Mouse (Mus musculus): ENCODE measurements around the gene Hdac9. TPM values are rescaled to one million over a fixed set of nuclear protein-coding genes. Genes with fewer than 3 reads are reported as not detected.
A peak's percentile ranks its signal among the peaks of the same experiment; 100 is the strongest.

The Hdac9 gene
- polyA plus RNA-seq, 1 experiment from 2014 or later = 9.8 TPM

DNA sequence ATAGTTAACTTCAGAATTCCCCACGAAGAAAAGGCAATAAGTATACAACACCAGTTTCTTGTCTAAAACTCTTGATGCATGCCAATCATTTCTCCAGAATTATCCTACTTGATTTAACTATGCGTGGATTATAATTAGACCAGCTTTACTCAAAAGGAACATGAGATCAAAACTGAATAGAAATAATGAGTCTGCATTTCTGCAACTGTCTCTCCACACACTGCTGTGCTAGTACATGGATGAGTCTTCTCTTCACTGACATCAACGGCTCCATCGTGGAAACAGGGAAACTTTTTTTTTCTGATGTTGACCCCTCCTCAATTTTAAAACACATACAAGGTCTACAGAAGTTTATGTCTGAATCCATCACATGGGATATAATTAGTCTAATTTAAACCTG lies 334.4 kb downstream of the Hdac9 start:
- WGBS = 84% methylated on average over 4 of the region's 4 CpGs
- DNase-seq (ENCODE audit: low spot score) (no peak), ATAC-seq (ENCODE audit: low read depth) (no peak)

DNA sequence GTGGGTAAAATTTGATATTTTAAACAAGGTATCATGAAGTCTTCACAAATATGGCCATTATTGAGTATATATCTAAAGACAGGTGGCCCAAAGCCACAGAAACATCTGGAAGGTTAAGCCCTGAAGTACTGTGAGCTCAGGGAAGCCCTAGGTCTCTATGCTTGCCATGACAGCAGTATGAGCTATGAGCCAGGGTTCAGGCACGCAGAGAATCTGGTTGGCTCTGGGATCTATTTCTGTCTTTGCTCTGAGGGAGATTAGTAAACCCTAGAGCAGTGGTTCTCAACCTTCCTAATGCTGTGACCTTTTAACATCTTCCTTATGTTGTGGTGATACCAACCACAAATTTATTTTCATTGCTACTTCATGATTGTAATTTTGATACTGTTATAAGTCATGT lies 337.7 kb downstream of the Hdac9 start:
- no peaks in the 10 kb centered on the region for H3K9me3 ChIP-seq (ENCODE audit: control insufficient read depth, low read length)
- H3K4me3 ChIP-seq (ENCODE audit: low read depth, low read length) = no peak overlapping the region
- no peak overlapping the region for H3K4me2 ChIP-seq (ENCODE audit: low read depth, low read length)
- no peaks in the 10 kb centered on the region for H3K27me3 ChIP-seq (replicated peaks; ENCODE audit: control insufficient read depth, insufficient read depth, low read length)
- H3K36me3 ChIP-seq (ENCODE audit: control insufficient read depth, insufficient read depth, low read length) = no peaks in the 10 kb centered on the region
- 80% methylated on average over 1 of the region's 1 CpGs for WGBS
- no peak for ATAC-seq (ENCODE audit: low read depth)
- no peak for DNase-seq (ENCODE audit: low spot score)
- H3K9ac ChIP-seq (ENCODE audit: low read depth, low read length) = no peak overlapping the region
- H3K27ac ChIP-seq (replicated peaks; ENCODE audit: low read depth, low read length) = no peak overlapping the region
- H3K4me1 ChIP-seq (ENCODE audit: control insufficient read depth, insufficient read depth, low read length) = no peaks in the 10 kb centered on the region

More for the DNA sequence above, 334.4 kb downstream of the Hdac9 start:
- Histone ChIP-seq H3K27me3 (replicated peaks; ENCODE audit: control insufficient read depth, insufficient read depth, low read length) (no peaks in the 10 kb centered on the region), H3K9me3 (ENCODE audit: control insufficient read depth, low read length) (no peaks in the 10 kb centered on the region), H3K36me3 (ENCODE audit: control insufficient read depth, insufficient read depth, low read length) (no peaks in the 10 kb centered on the region), H3K27ac (replicated peaks; ENCODE audit: low read depth, low read length) (no peak overlapping the region), H3K4me3 (ENCODE audit: low read depth, low read length) (no peak overlapping the region), H3K4me1 (ENCODE audit: control insufficient read depth, insufficient read depth, low read length) (no peaks in the 10 kb centered on the region), H3K4me2 (ENCODE audit: low read depth, low read length) (no peak overlapping the region), H3K9ac (ENCODE audit: low read depth, low read length) (no peak overlapping the region)

DNA sequence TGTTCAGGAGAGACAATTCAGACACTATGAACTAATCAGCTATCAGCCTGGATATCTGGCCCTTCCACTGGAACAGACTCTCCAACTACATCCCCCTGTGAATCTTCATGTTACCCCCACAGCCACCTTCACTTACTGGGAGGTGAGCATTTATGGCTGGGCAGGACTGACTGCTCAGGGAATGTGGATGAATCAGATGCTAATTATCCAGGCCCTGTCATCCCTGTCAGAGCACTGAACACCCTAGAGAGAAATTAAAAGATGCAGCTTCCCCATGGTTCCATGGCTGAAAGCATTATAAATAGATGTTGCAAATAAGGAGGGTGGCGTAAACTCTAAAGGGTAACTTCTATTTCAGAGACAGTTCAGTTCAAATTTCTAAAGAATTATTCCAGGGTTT lies 345.8 kb downstream of the Hdac9 start:
- no peaks in the 10 kb centered on the region for H3K27me3 ChIP-seq (replicated peaks; ENCODE audit: control insufficient read depth, insufficient read depth, low read length)
- no peaks in the 10 kb centered on the region for H3K36me3 ChIP-seq (ENCODE audit: control insufficient read depth, insufficient read depth, low read length)
- no peaks in the 10 kb centered on the region for H3K9me3 ChIP-seq (ENCODE audit: control insufficient read depth, low read length)
- no peak overlapping the region for H3K4me2 ChIP-seq (ENCODE audit: low read depth, low read length)
- no peak overlapping the region for H3K27ac ChIP-seq (replicated peaks; ENCODE audit: low read depth, low read length)
- H3K4me1 ChIP-seq (ENCODE audit: control insufficient read depth, insufficient read depth, low read length) = no peaks in the 10 kb centered on the region
- ATAC-seq (ENCODE audit: low read depth) = no peak
- H3K9ac ChIP-seq (ENCODE audit: low read depth, low read length) = no peak overlapping the region
- 82% methylated on average over 1 of the region's 1 CpGs for WGBS
- H3K4me3 ChIP-seq (ENCODE audit: low read depth, low read length) = no peak overlapping the region
- no peak for DNase-seq (ENCODE audit: low spot score)

DNA sequence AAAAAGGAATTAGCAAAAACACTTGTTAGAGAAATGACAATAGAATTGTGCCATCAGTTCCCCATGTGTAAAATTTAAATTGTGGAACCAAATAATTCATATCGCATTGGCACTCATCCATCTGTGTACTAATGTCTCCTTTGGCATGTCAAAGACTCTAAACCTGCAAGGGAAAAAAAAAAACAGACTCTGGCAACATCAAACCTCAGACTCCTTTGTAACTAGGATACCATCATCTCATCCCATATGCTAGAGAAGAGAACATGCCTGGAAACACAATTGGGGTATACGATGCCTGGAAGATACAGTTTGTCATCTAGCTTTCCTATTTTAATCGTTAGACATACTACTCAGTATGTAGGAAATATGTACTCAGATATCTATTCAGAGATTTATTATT lies 347.4 kb downstream of the Hdac9 start:
- Histone ChIP-seq H3K9ac (ENCODE audit: low read depth, low read length) (no peak overlapping the region), H3K9me3 (ENCODE audit: control insufficient read depth, low read length) (no peaks in the 10 kb centered on the region), H3K27me3 (replicated peaks; ENCODE audit: control insufficient read depth, insufficient read depth, low read length) (no peaks in the 10 kb centered on the region), H3K27ac (replicated peaks; ENCODE audit: low read depth, low read length) (no peak overlapping the region), H3K36me3 (ENCODE audit: control insufficient read depth, insufficient read depth, low read length) (no peaks in the 10 kb centered on the region), H3K4me3 (ENCODE audit: low read depth, low read length) (no peak overlapping the region), H3K4me1 (ENCODE audit: control insufficient read depth, insufficient read depth, low read length) (no peaks in the 10 kb centered on the region), H3K4me2 (ENCODE audit: low read depth, low read length) (no peak overlapping the region)
- DNase-seq (ENCODE audit: low spot score) (no peak), ATAC-seq (ENCODE audit: low read depth) (no peak)
- 94% methylated on average over 3 of the region's 3 CpGs for WGBS

DNA sequence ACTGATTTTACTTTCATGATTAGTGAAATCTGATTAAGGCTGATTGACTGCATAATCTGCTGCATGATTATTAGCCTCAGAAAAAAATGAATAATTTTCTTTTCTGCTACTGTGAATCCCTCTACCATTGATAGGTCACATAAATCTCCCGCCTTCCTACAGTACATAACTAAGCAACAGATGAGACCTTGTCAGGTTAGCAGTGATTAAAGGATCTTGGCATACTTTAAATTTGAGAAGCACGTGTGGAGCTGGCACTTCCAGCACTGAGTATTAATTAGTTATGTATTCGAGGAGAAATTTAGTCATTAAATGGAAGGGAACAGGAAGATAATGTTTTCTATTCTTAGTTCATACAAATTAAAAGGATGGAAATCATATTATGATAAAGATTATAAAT lies 347.8 kb downstream of the Hdac9 start:
- no peak overlapping the region for H3K27ac ChIP-seq (replicated peaks; ENCODE audit: low read depth, low read length)
- no peaks in the 10 kb centered on the region for H3K27me3 ChIP-seq (replicated peaks; ENCODE audit: control insufficient read depth, insufficient read depth, low read length)
- no peaks in the 10 kb centered on the region for H3K4me1 ChIP-seq (ENCODE audit: control insufficient read depth, insufficient read depth, low read length)
- DNase-seq (ENCODE audit: low spot score) (no peak), ATAC-seq (ENCODE audit: low read depth) (no peak)
- WGBS = 79% methylated on average over 3 of the region's 3 CpGs
- H3K36me3 ChIP-seq (ENCODE audit: control insufficient read depth, insufficient read depth, low read length) = no peaks in the 10 kb centered on the region
- no peak overlapping the region for H3K9ac ChIP-seq (ENCODE audit: low read depth, low read length)
- H3K4me3 ChIP-seq (ENCODE audit: low read depth, low read length) = no peak overlapping the region
- H3K4me2 ChIP-seq (ENCODE audit: low read depth, low read length) = no peak overlapping the region
- H3K9me3 ChIP-seq (ENCODE audit: control insufficient read depth, low read length) = no peaks in the 10 kb centered on the region

DNA sequence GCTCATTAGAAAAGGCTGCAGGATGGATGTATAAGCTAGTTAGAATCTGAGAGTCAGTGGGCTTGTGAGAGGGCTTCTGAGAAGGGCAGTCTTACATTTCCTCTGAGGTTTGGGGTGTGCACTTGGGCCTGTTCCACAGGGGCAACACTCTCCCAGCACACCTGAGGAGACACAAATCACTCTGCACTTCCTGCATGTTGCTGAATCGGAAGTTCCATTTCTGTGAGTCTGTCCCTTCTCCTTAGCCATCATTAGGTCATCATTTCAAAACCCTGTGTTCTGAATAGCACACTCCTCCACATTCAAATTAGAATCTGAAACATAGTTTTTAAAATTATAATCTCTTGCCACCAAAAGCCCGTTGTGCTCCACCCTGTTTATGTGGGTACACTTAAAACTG lies 354.6 kb downstream of the Hdac9 start:
- no peak overlapping the region for H3K27ac ChIP-seq (replicated peaks; ENCODE audit: low read depth, low read length)
- 68% methylated on average over 2 of the region's 2 CpGs for WGBS
- no peak for ATAC-seq (ENCODE audit: low read depth)
- H3K4me3 ChIP-seq (ENCODE audit: low read depth, low read length) = no peak overlapping the region
- H3K36me3 ChIP-seq (ENCODE audit: control insufficient read depth, insufficient read depth, low read length) = no peaks in the 10 kb centered on the region
- no peak overlapping the region for H3K9ac ChIP-seq (ENCODE audit: low read depth, low read length)
- DNase-seq (ENCODE audit: low spot score) = no peak
- H3K9me3 ChIP-seq (ENCODE audit: control insufficient read depth, low read length) = no peaks in the 10 kb centered on the region
- H3K27me3 ChIP-seq (replicated peaks; ENCODE audit: control insufficient read depth, insufficient read depth, low read length) = no peaks in the 10 kb centered on the region
- no peak overlapping the region for H3K4me2 ChIP-seq (ENCODE audit: low read depth, low read length)
- H3K4me1 ChIP-seq (ENCODE audit: control insufficient read depth, insufficient read depth, low read length) = no peaks in the 10 kb centered on the region

DNA sequence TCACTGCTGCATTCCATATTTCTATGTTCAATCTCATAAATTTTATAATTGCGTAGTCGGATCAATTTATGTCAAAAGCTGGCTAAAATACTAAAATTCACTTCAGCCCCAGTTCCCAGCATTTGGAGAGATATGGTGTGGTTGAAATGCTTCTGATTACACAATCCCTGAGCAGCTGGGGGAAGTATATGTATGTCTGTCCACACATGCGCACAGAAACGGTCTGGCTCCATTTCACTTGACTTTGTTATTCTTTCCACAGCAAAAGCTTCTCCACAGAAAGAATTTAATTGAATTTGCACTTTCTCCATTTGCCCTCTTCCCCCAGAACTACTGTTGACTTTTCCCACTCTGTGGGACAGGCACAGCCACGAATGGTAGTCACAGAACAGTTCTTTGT lies 357.9 kb downstream of the Hdac9 start:
- H3K4me1 ChIP-seq (ENCODE audit: control insufficient read depth, insufficient read depth, low read length) = no peaks in the 10 kb centered on the region
- DNase-seq (ENCODE audit: low spot score) (peak; percentile 59), ATAC-seq (ENCODE audit: low read depth) (no peak)
- no peak overlapping the region for H3K4me3 ChIP-seq (ENCODE audit: low read depth, low read length)
- H3K4me2 ChIP-seq (ENCODE audit: low read depth, low read length) = no peak overlapping the region
- no peak overlapping the region for H3K9ac ChIP-seq (ENCODE audit: low read depth, low read length)
- no peak overlapping the region for H3K27ac ChIP-seq (replicated peaks; ENCODE audit: low read depth, low read length)
- no peaks in the 10 kb centered on the region for H3K36me3 ChIP-seq (ENCODE audit: control insufficient read depth, insufficient read depth, low read length)
- H3K9me3 ChIP-seq (ENCODE audit: control insufficient read depth, low read length) = no peaks in the 10 kb centered on the region
- WGBS = 54% methylated on average over 5 of the region's 5 CpGs
- H3K27me3 ChIP-seq (replicated peaks; ENCODE audit: control insufficient read depth, insufficient read depth, low read length) = no peaks in the 10 kb centered on the region

DNA sequence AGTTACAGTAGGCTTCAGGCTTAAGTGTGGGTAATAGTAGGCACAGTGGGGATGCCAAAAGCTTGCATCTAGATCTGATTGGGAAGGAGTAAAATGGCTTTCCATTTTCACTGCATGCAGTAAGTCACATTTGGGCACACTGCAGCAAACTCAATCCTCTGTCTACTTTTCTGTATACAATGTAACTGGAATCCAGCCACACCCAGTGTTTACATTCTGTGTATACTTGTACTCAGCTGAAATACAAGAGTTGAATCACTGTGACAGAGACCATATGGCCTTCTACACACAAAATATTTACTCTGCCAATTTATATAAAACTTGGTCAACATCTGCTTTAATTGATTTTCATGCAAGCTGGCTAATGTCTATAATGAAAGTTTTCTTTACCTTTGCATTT lies 362.1 kb downstream of the Hdac9 start:
- Histone ChIP-seq H3K27me3 (replicated peaks; ENCODE audit: control insufficient read depth, insufficient read depth, low read length) (no peaks in the 10 kb centered on the region), H3K4me2 (ENCODE audit: low read depth, low read length) (no peak overlapping the region), H3K4me1 (ENCODE audit: control insufficient read depth, insufficient read depth, low read length) (no peaks in the 10 kb centered on the region), H3K4me3 (ENCODE audit: low read depth, low read length) (no peak overlapping the region), H3K9me3 (ENCODE audit: control insufficient read depth, low read length) (no peaks in the 10 kb centered on the region), H3K27ac (replicated peaks; ENCODE audit: low read depth, low read length) (no peak overlapping the region), H3K9ac (ENCODE audit: low read depth, low read length) (no peak overlapping the region), H3K36me3 (ENCODE audit: control insufficient read depth, insufficient read depth, low read length) (no peaks in the 10 kb centered on the region)
- DNase-seq (ENCODE audit: low spot score) (peak; percentile 41), ATAC-seq (ENCODE audit: low read depth) (no peak)

DNA sequence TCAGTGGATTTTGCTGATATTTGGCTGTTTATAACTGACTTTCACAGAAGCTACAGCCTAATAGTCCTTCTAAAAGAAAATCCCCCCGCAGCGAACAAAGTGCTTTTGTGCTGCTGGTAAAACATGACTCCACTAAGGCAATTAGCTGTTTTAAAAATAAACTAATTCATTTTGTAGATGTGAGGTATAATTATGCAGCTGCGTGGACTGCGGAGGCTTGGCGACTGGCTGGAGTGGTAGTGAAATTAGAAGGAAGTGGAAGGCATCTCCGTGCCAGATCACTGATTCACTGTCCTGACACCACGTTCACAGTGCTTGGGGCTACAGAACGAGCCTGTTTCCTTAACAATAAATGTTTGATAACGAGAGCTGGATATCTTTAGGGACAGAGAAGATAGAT lies 366.6 kb downstream of the Hdac9 start:
- Histone ChIP-seq H3K4me3 (ENCODE audit: low read depth, low read length) (no peak overlapping the region), H3K36me3 (ENCODE audit: control insufficient read depth, insufficient read depth, low read length) (no peaks in the 10 kb centered on the region), H3K4me1 (ENCODE audit: control insufficient read depth, insufficient read depth, low read length) (no peaks in the 10 kb centered on the region), H3K4me2 (ENCODE audit: low read depth, low read length) (no peak overlapping the region), H3K9me3 (ENCODE audit: control insufficient read depth, low read length) (no peaks in the 10 kb centered on the region), H3K9ac (ENCODE audit: low read depth, low read length) (no peak overlapping the region), H3K27me3 (replicated peaks; ENCODE audit: control insufficient read depth, insufficient read depth, low read length) (no peaks in the 10 kb centered on the region), H3K27ac (replicated peaks; ENCODE audit: low read depth, low read length) (no peak overlapping the region)
- ATAC-seq (ENCODE audit: low read depth) (no peak), DNase-seq (ENCODE audit: low spot score) (no peak)
- 39% methylated on average over 9 of the region's 9 CpGs for WGBS

Data from embryonic facial prominence, embryonic 14.5 days (tissue).